Mouse (Mus musculus) cortical plate, adult 2 months (tissue): ENCODE results near the gene Ccdc124.

ENCODE experiments used
- CTCF ChIP-seq: fragments of 200-500 bp; IDR thresholded peaks from 2 replicates; pipeline ENCODE4 v1.5.1; 2011; ENCODE audit warnings: mild to moderate bottlenecking, control low read depth, low read length; ENCODE audit not compliant: insufficient read depth; ENCODE audit errors: extremely low read depth
- POLR2A ChIP-seq: fragments of 200-500 bp; IDR thresholded peaks from 2 replicates; pipeline ENCODE4 v1.6.1; 2011; ENCODE audit warnings: mild to moderate bottlenecking, low read length, control low read depth; ENCODE audit not compliant: insufficient read depth; ENCODE audit errors: extremely low read depth

DNA sequence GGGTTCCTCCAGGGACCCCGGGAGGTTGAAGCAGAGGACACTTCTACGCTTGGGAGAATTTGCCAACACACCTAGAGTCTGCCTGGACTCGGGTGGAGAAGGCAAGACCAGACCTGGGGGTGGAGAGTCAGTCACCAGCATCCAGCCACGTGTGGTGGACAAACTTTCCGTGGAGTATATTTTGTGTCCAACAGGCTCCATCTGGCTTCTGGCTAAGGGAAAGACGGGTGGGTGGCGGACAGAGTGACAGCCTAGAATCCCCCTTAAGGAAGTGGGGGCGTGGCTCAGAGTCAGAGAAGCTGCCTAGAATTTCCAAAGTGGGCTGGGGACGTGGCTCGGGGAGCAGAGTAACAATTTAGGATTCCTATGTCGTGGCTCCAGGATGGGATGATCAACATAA, 51.7 kb downstream of the Ccdc124 start:
- no peak for TF ChIP-seq POLR2A
- no peak for TF ChIP-seq CTCF
